Mouse (Mus musculus): ENCODE data around the gene Acss3. TPM values are rescaled to one million over a fixed set of nuclear protein-coding genes. Genes with fewer than 3 reads are reported as not detected.

The Acss3 gene
- not detected for total RNA-seq (2023)

GRCm38 (mm10) chr10:107123529-107124335 lies at the start of gene Acss3:
Acss3 (minus strand) TSS chr10:107123668.

Other genes with a start within 250 kb of the Acss3 start
- gene Lin7a, start 148.0 kb upstream of the Acss3 start, total RNA-seq (2023): not detected